Mouse (Mus musculus) liver, embryonic 14.5 days (tissue): Measurements from ENCODE around the gene Rell1. TPM values are rescaled to one million over a fixed set of nuclear protein-coding genes. Genes with fewer than 3 reads are reported as not detected.

Experiments
- ATAC-seq: fragments of 200-750 bp; cut with Nextera tagmentation; 2 replicates; pipeline ENCODE4 v1.8.0; 2017; ENCODE audit warnings: moderate number of reproducible peaks, mild to moderate bottlenecking, moderate library complexity; ENCODE audit not compliant: insufficient read depth
- DNase-seq, 3 experiments: peaks; one replicate each; pipeline ENCODE4 v3.0.0-alpha.2; 2012 to 2013; ENCODE audit warnings: low read depth in 3 of 3, low spot score in 3 of 3
- H3K27ac ChIP-seq: fragments of 300-500 bp; sonication (generic); 2 replicates; pipeline ENCODE4 v1.5.1; 2014; ENCODE audit warnings: moderate library complexity, mild to moderate bottlenecking, control low read depth, inconsistent platforms
- H3K27me3 ChIP-seq: fragments of 300-500 bp; sonication (generic); 2 replicates; pipeline ENCODE4 v1.6.1; 2014; ENCODE audit warnings: mild to moderate bottlenecking, low read length, moderate library complexity; ENCODE audit not compliant: control insufficient read depth, insufficient read depth
- H3K36me3 ChIP-seq: fragments of 300-500 bp; sonication (generic); replicated peaks from 2 replicates; pipeline ENCODE4 v1.6.1; 2014; ENCODE audit warnings: low read depth; ENCODE audit not compliant: control insufficient read depth, insufficient read depth
- H3K4me1 ChIP-seq, 2 experiments: fragments of 200-500 bp in 1 of 2; fragments of 300-500 bp in 1 of 2; sonication (generic) in 1 of 2; replicated peaks; 2 replicates each; pipeline ENCODE4 v1.6.1; 2012 to 2014; ENCODE audit warnings: antibody characterized with exemption in 1 of 2, inconsistent platforms in 1 of 2, low read length in 1 of 2; ENCODE audit not compliant: control insufficient read depth in 2 of 2, insufficient read depth in 2 of 2
- H3K4me2 ChIP-seq: fragments of 300-500 bp; sonication (generic); 2 replicates; pipeline ENCODE4 v1.6.1; 2014; ENCODE audit warnings: low read depth, mild to moderate bottlenecking, control low read depth, moderate library complexity
- H3K4me3 ChIP-seq, 2 experiments: fragments of 200-500 bp in 1 of 2; fragments of 300-500 bp in 1 of 2; sonication (generic) in 1 of 2; 2 replicates each; pipeline ENCODE4 v1.5.1; 2012 to 2014; ENCODE audit warnings: low read depth in 2 of 2, low read length in 2 of 2, mild to moderate bottlenecking in 2 of 2, control low read depth in 1 of 2, inconsistent platforms in 1 of 2, moderate library complexity in 1 of 2; ENCODE audit not compliant: insufficient read depth in 1 of 2
- H3K9ac ChIP-seq: fragments of 300-500 bp; sonication (generic); replicated peaks from 2 replicates; pipeline ENCODE4 v1.6.1; 2014; ENCODE audit warnings: mild to moderate bottlenecking, control low read depth, moderate library complexity
- H3K9me3 ChIP-seq: fragments of 300-500 bp; sonication (generic); 2 replicates; pipeline ENCODE4 v1.6.1; 2016; ENCODE audit warnings: low read length, mixed read lengths; ENCODE audit not compliant: control insufficient read depth
- CTCF ChIP-seq: IDR thresholded peaks from 2 replicates; pipeline ENCODE4 v1.5.1; 2016; ENCODE audit warnings: antibody characterized with exemption, low read depth, control low read depth
- EP300 ChIP-seq: IDR thresholded peaks from 2 replicates; pipeline ENCODE4 v1.6.1; 2016; ENCODE audit warnings: antibody characterized with exemption, low read depth
- WGBS: fragments of 180-500 bp; shearing (Covaris S2); extraction: QIAGEN DNeasy Blood & Tissue Kit; methylation state at CpG from one replicate; pipeline ENCODE4 v1.1.7; 2014; ENCODE audit not compliant: insufficient replicate concordance; 5-methylcytosine and 5-hydroxymethylcytosine counted together
- polyA plus RNA-seq, 2 experiments: library from polyadenylated mRNA; depleted of rRNA in 1 of 2; stranded (reverse) in 1 of 2; unstranded in 1 of 2; fragments of >200 nt; fragmentation: Nextera tagmentation in 1 of 2; extraction: Ambion mirVana in 1 of 2; gene quantifications; 2 replicates each; pipeline versions ENCODE4 v1.2.1 to v1.2.3; 2012 to 2014

Rell1 gene
- polyA plus RNA-seq, 2 experiments: 4.3 to 4.4 TPM

- Histone ChIP-seq H3K27ac (no peak overlapping the region), H3K36me3 (no peaks in the 10 kb centered on the region), H3K9ac (no peak overlapping the region), H3K27me3 (no peaks in the 10 kb centered on the region), H3K4me1 (peaks cover 0 to 3% of the 10 kb centered on the region in 2 experiments; a peak in 1 of 4 replicates), H3K9me3 (no peaks in the 10 kb centered on the region), H3K4me3 (no peak overlapping the region), H3K4me2 (no peak overlapping the region)
- no peak for ATAC-seq
- no peak for DNase-seq
- no peak for TF ChIP-seq EP300
- 74% methylated on average over 4 of the region's 4 CpGs for WGBS
Measured at GRCm38 (mm10) chr5:63876081-63876480, 92.6 kb downstream of the Rell1 start.

GRCm38 (mm10) chr5:63874880-63875279, 93.8 kb downstream of the Rell1 start:
- Histone ChIP-seq H3K27ac (no peak overlapping the region), H3K9ac (no peak overlapping the region)
- WGBS: 56% methylated on average over 16 of the region's 16 CpGs

DNA sequence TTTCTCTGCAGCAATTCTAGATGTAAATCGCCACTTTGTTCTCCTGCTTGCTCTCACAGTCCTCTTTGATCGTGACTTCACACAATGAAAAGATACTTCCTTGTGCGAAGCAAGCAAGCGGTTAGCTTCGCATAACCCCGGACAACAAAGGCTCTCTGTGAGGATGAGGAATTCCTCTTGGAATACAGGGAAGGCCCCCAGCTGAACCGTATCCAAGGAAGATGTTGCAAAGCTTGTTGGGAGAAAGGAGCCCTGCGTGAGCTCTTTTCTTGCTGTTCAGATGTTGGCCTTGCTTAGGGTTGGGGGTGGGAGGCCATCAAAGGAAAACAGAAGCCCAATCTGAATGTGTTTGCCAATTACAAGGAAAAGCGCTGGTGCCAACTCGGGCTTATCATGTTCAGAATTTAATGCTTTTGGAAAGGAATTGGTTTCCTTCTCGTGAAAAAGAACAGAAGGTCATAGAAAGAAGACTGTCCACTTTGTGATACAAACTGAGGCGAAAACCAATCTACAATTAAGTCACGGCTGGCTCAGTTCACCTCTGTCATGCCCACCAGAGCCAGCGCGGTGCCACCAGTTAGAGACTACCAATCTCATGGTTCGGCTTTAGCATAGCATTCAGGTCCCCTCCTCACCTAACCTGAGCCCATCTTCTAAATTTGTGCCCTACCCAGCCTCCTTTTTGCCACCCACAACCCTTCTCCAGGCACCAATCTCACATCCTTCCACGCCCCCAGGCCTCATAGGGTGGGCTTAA, 96.3 kb downstream of the Rell1 start:
- no peak for ATAC-seq
- no peak overlapping the region for H3K4me2 ChIP-seq

More at GRCm38 (mm10) chr5:63874880-63875279, 93.8 kb downstream of the Rell1 start:
- Histone ChIP-seq H3K4me2 (no peak overlapping the region), H3K4me1 (peaks cover 0 to 3% of the 10 kb centered on the region in 2 experiments; a peak in 1 of 4 replicates), H3K36me3 (no peaks in the 10 kb centered on the region), H3K4me3 (no peak overlapping the region), H3K9me3 (no peaks in the 10 kb centered on the region), H3K27me3 (no peaks in the 10 kb centered on the region)
- ATAC-seq: peak; percentile 51; the same call in 1 of the 2 replicates
- peak in 2 of 3 experiments; percentile 9 to 24 for DNase-seq
- TF ChIP-seq EP300 (no peak), CTCF (peak; percentile 37)

DNA sequence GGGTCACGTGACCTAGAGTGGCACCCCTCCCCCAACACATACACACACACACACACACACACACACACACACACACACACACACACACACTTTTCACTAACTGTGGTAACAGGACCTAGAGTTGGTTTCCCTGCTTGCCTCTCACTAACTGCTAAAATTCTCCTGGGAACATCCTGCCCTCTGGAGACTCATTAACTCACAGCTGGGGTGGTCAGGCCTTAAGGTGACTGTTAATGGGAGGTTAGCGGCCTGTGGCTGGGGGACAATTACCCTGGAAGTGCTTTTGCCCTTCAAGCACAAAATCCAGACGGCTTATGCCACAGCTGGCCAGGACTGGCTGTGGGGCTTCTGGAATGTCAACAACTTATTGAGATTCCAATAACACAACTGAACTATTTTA, 101.3 kb downstream of the Rell1 start:
- Histone ChIP-seq H3K9me3 (no peaks in the 10 kb centered on the region), H3K4me3 (no peak overlapping the region), H3K9ac (no peak overlapping the region), H3K27me3 (no peaks in the 10 kb centered on the region), H3K4me2 (no peak overlapping the region), H3K36me3 (no peaks in the 10 kb centered on the region), H3K27ac (no peak overlapping the region), H3K4me1 (peaks cover 0 to 2% of the 10 kb centered on the region in 2 experiments; a peak in 1 of 4 replicates)
- ATAC-seq (no peak), DNase-seq (no peak)
- no peak for TF ChIP-seq EP300
- no peak for TF ChIP-seq CTCF
- WGBS: 36% methylated on average over 3 of the region's 3 CpGs

More for the DNA sequence above, 96.3 kb downstream of the Rell1 start:
- Histone ChIP-seq H3K27me3 (no peaks in the 10 kb centered on the region), H3K4me3 (no peak overlapping the region), H3K27ac (no peak overlapping the region), H3K9ac (no peak overlapping the region), H3K9me3 (no peaks in the 10 kb centered on the region), H3K36me3 (no peaks in the 10 kb centered on the region), H3K4me1 (peaks cover 0 to 5% of the 10 kb centered on the region in 2 experiments; a peak in 1 of 4 replicates)
- WGBS: 65% methylated on average over 17 of the region's 17 CpGs
- DNase-seq: no peak
- no peak for TF ChIP-seq CTCF
- no peak for TF ChIP-seq EP300

- no peaks in the 10 kb centered on the region for H3K4me1 ChIP-seq
- no peak overlapping the region for H3K4me2 ChIP-seq
- TF ChIP-seq EP300 (no peak), CTCF (no peak)
- no peaks in the 10 kb centered on the region for H3K9me3 ChIP-seq
- no peaks in the 10 kb centered on the region for H3K27me3 ChIP-seq
- WGBS: 38% methylated on average over 8 of the region's 8 CpGs
- no peak overlapping the region for H3K9ac ChIP-seq
- DNase-seq (no peak), ATAC-seq (no peak)
- no peak overlapping the region for H3K27ac ChIP-seq
- no peaks in the 10 kb centered on the region for H3K36me3 ChIP-seq
- H3K4me3 ChIP-seq: no peak overlapping the region
Measured at GRCm38 (mm10) chr5:63858901-63859300, 109.8 kb downstream of the Rell1 start.

Other genes starting within 250 kb of the Rell1 start
- gene 0610040J01Rik, start 156.5 kb downstream of the Rell1 start, polyA plus RNA-seq (2012; rRNA removed): 5.2 and 6.0 TPM in 2 replicates
- 8.0 and 8.5 TPM in 2 replicates for gene 0610040J01Rik, start 156.5 kb downstream of the Rell1 start, polyA plus RNA-seq (2014; fragmentation: Nextera tagmentation; extraction: Ambion mirVana)
- gene Pgm2, start 124.1 kb upstream of the Rell1 start, polyA plus RNA-seq (2012; rRNA removed): 8.2 and 10.5 TPM in 2 replicates
- gene Pgm2, start 124.1 kb upstream of the Rell1 start, polyA plus RNA-seq (2014; fragmentation: Nextera tagmentation; extraction: Ambion mirVana): 18.2 and 18.5 TPM in 2 replicates
- 3.5 and 4.8 TPM in 2 replicates for gene Tbc1d1, start 187.4 kb upstream of the Rell1 start, polyA plus RNA-seq (2012; rRNA removed)
- gene Tbc1d1, start 187.4 kb upstream of the Rell1 start, polyA plus RNA-seq (2014; fragmentation: Nextera tagmentation; extraction: Ambion mirVana): 5.6 and 6.7 TPM in 2 replicates